Mouse (Mus musculus): ENCODE data around the gene Fam124b.

Fam124b gene

DNA sequence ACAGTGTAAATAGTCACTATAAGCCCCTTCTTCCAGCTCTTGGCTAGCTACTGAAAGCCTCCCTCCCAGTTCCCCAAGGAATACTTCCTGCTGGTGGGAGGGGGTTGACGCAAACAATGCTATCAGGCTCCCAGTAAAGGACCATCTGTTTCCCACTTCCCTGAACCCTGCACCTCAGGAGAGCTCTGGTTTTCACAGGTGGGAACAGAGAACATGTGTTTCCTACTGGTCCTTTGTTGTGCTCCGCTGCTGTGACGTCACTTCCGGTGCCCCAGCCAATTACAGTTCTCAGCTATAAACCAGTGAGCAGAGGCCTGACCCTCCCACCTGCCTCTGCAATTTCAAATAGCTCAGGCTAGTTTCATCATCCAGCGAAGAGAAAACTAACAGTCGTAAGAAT, at the start of gene Fam124b:
TSS of gene Fam124b (minus strand) at position 206 of the 400 bp plus-strand sequence.
- DNase-seq (ENCODE audit: low spot score), result no peak

GRCm38 (mm10) chr1:80260443-80260842, 42.2 kb upstream of the Fam124b start:
- no peak for DNase-seq (ENCODE audit: low spot score)

DNA sequence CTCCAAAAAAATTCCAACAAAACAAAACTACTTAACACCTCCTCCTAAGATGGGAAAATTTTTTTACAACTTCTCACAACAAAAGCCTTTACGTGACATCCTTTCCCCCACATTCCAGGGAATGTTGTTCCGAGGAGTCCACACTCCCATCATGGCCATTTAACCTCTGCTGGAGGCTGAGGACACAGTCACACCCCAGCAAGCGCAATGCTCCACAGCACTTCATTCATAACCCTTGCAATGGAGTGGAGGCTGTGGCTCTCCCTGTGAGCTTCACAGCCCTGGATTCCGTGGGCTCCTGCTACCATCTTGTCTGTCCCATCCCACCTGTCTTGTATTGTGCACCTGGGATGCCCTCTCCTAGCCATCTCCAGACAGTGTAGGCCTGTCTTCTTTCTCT, 40.4 kb upstream of the Fam124b start:
- no peak for DNase-seq (ENCODE audit: low spot score)

- DNase-seq (ENCODE audit: low spot score), result no peak
Observed at GRCm38 (mm10) chr1:80253309-80253708, 35.0 kb upstream of the Fam124b start.

DNA sequence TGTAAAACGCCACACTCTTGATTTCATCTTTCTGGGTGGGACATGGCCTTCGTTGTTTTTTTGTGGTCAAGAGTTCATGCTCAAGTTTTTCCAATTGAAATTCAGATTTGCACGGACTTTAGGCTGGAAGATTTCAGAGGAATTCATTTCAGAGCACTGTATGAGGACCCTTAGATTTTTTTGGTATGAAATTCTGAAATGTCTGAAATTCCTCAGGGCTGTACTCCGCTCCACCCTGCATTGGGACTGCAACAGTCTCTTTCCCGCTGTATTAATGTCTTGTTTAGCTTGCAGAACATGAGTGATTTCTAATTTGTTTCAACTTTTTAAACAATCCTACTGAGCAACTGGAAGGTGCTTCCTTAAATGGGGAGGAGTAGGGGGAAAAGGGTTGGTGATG, 32.0 kb upstream of the Fam124b start:
- no peak for DNase-seq (ENCODE audit: low spot score)

DNA sequence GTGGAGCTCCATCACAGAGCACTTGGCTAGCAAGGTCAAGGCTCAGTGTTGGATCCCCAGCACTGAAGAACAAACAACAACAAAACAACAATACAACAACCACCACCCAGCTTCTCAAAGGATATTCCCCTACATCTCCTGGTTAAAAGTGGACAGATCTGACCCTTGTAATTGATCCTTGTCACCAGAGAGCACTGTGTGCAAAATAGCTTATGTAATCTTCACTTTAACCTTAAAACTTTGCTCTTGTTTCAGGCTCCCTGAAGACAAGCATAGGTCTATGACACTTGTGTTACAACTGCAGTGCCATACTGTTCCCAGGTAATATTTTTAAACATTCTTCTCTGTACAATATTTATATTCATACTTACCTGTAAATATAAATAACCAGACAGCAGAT, 28.9 kb upstream of the Fam124b start:
- DNase-seq (ENCODE audit: low spot score), result no peak

GRCm38 (mm10) chr1:80244123-80244522, 25.9 kb upstream of the Fam124b start:
- no peak for DNase-seq (ENCODE audit: low spot score)

GRCm38 (mm10) chr1:80241579-80241978, 23.3 kb upstream of the Fam124b start:
- no peak for DNase-seq (ENCODE audit: low spot score)

- no peak for DNase-seq (ENCODE audit: low spot score)
Observed at GRCm38 (mm10) chr1:80240017-80240660, 21.9 kb upstream of the Fam124b start.

DNA sequence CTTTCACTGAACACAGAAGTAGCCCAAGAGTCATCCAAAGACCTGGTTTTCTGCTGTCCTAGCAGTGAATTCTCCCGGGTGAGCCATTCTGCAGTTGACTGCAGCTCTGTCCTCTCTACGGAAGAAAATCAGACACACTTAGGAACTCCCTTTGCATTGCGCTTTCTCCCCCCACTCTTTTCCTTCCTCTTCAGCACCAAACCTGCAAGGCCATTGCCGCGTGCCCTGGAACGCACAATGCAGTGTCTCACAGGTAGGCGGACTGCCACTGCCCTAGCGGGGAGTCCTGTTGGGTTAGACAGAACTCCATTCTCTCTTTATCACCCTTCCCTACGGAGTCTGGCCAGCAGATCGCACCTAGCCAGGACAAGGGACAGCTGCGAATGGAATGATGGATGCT, 21.2 kb upstream of the Fam124b start:
- DNase-seq (ENCODE audit: low spot score), result no peak

DNA sequence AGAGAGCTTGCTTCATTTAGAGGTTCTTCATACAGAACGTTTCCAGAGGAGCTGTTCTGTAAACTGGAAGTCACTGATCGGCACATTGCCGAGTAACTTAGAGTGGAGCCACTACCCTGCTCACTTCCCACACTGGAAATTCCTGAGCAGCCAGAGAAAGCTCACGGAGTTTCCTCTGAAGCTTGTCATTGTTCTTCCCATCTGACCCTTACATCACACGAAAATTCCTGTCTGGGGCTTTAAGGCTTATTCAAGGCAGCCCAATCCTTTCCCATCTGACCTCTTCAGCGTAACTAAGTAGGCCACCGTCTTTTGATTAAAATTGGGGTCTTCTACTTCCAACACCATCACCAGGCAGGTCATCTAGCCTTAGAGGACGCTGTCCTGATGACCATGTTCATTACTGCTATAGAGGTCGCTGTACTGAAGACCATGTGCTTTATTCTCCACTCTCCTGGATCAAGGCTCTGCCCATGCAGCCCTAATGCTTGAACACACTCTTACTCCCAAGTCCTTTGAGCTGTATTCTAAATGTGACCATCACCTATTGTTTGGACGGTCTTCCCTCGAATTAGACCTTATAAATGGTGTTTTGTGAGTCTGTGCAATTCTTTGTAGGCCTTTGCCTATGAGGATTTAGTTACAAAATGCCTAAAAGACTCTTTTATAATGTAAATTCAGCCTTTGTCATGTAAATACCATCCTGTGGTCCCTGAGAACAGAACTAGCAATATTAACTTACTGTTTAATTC, 18.9 kb upstream of the Fam124b start:
- no peak for DNase-seq (ENCODE audit: low spot score)

- no peak for DNase-seq (ENCODE audit: low spot score)
Observed at GRCm38 (mm10) chr1:80236126-80236525, 17.9 kb upstream of the Fam124b start.

GRCm38 (mm10) chr1:80230612-80231011, 12.3 kb upstream of the Fam124b start:
- no peak for DNase-seq (ENCODE audit: low spot score)

DNA sequence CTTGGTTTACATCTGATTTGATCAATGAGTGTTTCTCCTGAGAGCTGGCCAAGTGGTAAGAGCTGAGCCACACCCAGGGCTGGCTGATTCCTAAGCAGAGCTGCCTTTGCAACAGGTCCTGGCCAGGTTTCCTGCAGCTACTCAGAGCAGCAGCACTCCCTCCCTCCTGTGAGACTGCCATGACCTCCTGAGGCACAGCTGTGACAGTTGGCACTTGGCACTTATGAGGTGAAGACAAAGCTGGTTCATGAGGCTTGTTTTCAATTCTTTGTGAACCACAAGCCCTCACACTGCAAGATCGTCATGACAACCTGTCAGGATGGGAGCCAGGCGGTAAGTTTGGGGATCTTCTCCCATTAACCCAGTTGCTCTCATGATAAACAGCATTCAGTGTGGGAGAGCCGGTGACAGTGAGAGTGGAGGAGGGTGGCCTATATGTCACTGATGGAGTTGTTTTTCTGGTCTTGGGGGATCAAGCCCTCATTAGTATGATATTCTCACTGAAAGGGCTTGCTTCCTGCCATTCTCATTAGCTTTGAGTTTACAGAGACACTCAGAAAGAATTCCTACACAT, 6.7 kb upstream of the Fam124b start:
- DNase-seq (ENCODE audit: low spot score), result no peak

GRCm38 (mm10) chr1:80221151-80221550, 2.9 kb upstream of the Fam124b start:
- DNase-seq (ENCODE audit: low spot score), result no peak

- no peak for DNase-seq (ENCODE audit: low spot score)
Observed at GRCm38 (mm10) chr1:80213826-80214225, 4.4 kb downstream of the Fam124b start.

- DNase-seq (ENCODE audit: low spot score), result no peak
Observed at GRCm38 (mm10) chr1:80213146-80213545, 5.1 kb downstream of the Fam124b start.

DNA sequence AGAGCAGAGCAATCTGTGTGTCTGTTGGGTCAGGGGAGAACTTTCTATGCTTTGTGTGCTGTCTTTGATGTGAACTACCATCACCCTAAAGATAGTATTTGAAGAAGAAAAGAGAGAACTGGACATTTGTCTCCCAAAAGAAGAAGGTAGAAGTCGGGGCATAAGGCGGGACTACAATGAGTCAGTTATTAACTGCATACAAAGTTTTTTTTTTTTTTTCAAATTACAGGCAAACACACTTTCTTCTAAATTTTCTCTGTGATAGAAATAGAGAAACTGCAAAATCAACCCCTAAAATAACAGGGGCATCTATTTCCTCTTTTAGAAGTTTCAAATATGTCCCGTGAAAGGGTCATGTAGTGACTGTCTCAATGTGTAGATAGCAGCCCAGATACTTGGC, 16.0 kb downstream of the Fam124b start:
- DNase-seq (ENCODE audit: low spot score), result no peak

GRCm38 (mm10) chr1:80192837-80193236, 25.4 kb downstream of the Fam124b start:
- DNase-seq (ENCODE audit: low spot score), result no peak

DNA sequence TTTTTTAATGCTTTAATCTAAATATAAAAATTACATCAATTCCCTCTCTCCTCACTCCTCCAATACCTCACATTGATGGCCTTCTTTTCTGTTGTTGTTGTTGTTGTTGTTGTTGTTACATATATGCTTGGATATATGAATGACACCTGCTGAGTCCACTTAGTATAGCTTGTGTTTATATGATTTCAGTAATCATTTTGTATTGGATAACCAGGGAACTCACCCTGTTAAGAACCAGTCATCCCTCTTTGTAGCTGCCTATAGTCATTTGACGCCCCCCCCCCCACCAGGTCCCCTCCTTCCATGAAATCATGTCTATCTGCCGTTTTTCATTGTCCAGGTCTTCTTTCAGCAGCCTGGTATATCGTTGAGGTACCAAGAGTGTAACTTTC, 36.9 kb downstream of the Fam124b start:
- DNase-seq (ENCODE audit: low spot score), result no peak

DNA sequence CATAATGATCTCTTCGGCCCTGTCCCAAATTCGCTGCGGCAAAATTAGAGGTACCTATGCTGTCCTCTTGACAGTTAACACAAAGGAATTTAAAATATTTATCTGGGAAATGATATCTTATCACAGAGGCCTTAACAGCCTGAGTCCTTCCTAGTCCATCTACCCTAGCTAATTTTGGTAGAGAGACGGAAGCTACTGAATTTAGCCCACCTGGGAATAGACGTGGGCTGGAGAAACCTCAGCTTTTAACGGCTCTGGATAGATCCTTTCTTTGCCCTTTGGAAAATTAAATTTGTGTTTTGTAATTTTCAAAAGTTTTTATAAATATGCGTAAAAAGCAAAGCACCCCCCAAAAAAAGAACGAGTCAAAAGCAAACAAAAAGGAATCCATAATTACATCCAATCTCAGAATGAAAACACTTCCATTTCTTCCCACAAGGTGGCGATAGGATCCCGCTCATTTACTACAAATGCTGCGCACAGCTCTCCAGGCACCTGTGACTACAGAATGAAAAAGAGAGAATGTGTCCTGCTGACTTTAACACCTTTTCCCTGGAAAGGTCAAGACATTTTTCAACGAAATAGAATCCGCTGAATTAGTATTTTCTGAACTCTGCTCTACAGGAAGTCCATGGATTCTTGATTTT, 37.4 kb downstream of the Fam124b start:
- no peak for DNase-seq (ENCODE audit: low spot score)

DNA sequence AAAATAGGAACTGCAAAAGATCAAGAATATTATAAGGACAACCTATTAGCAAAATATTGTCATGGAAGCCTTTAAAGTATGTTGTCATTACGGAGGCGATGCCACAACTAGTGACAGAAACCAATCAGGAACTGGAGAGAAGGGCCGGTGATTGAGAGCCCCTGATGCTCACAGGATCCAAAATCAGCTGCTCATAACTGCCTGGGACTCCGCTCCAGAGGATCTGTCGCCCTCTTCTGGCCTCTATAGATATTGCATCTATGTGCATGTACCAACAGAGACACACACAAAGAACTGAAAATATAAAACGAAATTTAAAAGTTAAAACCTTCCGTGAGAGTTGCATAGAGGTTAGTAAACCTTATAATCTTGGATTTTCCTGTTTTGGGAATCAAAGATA, 38.1 kb downstream of the Fam124b start:
- DNase-seq (ENCODE audit: low spot score), result no peak
